Mouse (Mus musculus): ENCODE results near the gene Slc25a44.

- TF ChIP-seq CTCF (IDR thresholded peaks at IDR 0.05; ENCODE audit: control insufficient read depth, insufficient read depth, insufficient read length) (no peak), USF1 (IDR thresholded peaks at IDR 0.05; ENCODE audit: low read depth) (no peak), CEBPB (IDR thresholded peaks at IDR 0.05; ENCODE audit: low read depth) (no peak), MYOG (IDR thresholded peaks at IDR 0.05; ENCODE audit: control insufficient read depth, extremely low read depth, insufficient read length) (no peak), MAX (IDR thresholded peaks at IDR 0.05) (no peak), MYOD1 (IDR thresholded peaks at IDR 0.05; ENCODE audit: control insufficient read depth, insufficient read length, low read depth) (no peak), FOSL1 (IDR thresholded peaks at IDR 0.05; ENCODE audit: insufficient read depth, low read length, poor library complexity, severe bottlenecking) (no peak)
Measured at GRCm38 (mm10) chr3:88384364-88384763, 40.6 kb downstream of the Slc25a44 start, which contains the start of gene Bglap.

Measured in C2C12 (cell line).